Mouse (Mus musculus) frontal cortex, postnatal 36 days (tissue): Measurements from ENCODE around the gene Abr.

Source experiments
- DNase-seq, 2 experiments: peaks; one replicate each; pipeline ENCODE4 v3.0.0; 2022; ENCODE audit warnings: low spot score in 2 of 2

Abr gene

GRCm38 (mm10) chr11:76458730-76459129 is 163.4 kb downstream of the Abr start:
- DNase-seq = no peak

- no peak for DNase-seq
Observed at GRCm38 (mm10) chr11:76456897-76457296, 165.2 kb downstream of the Abr start.

GRCm38 (mm10) chr11:76456233-76456632 is 165.9 kb downstream of the Abr start:
- DNase-seq = peak; percentile 86 to 90

- peak; percentile 64 to 65 for DNase-seq
Observed at GRCm38 (mm10) chr11:76454492-76454891, 167.6 kb downstream of the Abr start.

GRCm38 (mm10) chr11:76450202-76450561 is 171.9 kb downstream of the Abr start:
- DNase-seq = peak in 1 of 2 experiments; percentile 57

- DNase-seq = peak; percentile 77 to 89
Observed at GRCm38 (mm10) chr11:76449520-76450201, 172.5 kb downstream of the Abr start.

GRCm38 (mm10) chr11:76446251-76446650 is 175.9 kb downstream of the Abr start:
- no peak for DNase-seq

GRCm38 (mm10) chr11:76445459-76445858 is 176.7 kb downstream of the Abr start:
- DNase-seq = no peak

GRCm38 (mm10) chr11:76439666-76440065 is 182.4 kb downstream of the Abr start:
- peak; percentile 45 to 75 for DNase-seq

- DNase-seq = no peak
Observed at GRCm38 (mm10) chr11:76436864-76437437, 185.2 kb downstream of the Abr start.

- no peak for DNase-seq
Observed at GRCm38 (mm10) chr11:76436009-76436408, 186.1 kb downstream of the Abr start.

GRCm38 (mm10) chr11:76429966-76430631 is 192.0 kb downstream of the Abr start:
- DNase-seq = no peak

- no peak for DNase-seq
Observed at GRCm38 (mm10) chr11:76429556-76429955, 192.6 kb downstream of the Abr start.

- DNase-seq = no peak
Observed at GRCm38 (mm10) chr11:76429046-76429445, 193.1 kb downstream of the Abr start.

GRCm38 (mm10) chr11:76427781-76428180 is 194.3 kb downstream of the Abr start:
- DNase-seq = no peak

- DNase-seq = no peak
Observed at GRCm38 (mm10) chr11:76425749-76426148, 196.4 kb downstream of the Abr start.

GRCm38 (mm10) chr11:76420896-76421295 is 201.2 kb downstream of the Abr start:
- no peak for DNase-seq

- DNase-seq = no peak
Observed at GRCm38 (mm10) chr11:76419179-76419578, 202.9 kb downstream of the Abr start.

GRCm38 (mm10) chr11:76418423-76418822 is 203.7 kb downstream of the Abr start:
- DNase-seq = peak in 1 of 2 experiments; percentile 71

- DNase-seq = no peak
Observed at GRCm38 (mm10) chr11:76415985-76416384, 206.1 kb downstream of the Abr start.

GRCm38 (mm10) chr11:76415001-76415400 is 207.1 kb downstream of the Abr start:
- DNase-seq = no peak

GRCm38 (mm10) chr11:76413202-76413601 is 208.9 kb downstream of the Abr start:
- DNase-seq = no peak

GRCm38 (mm10) chr11:76410826-76411225 is 211.3 kb downstream of the Abr start:
- DNase-seq = peak in 1 of 2 experiments; percentile 60
